Mouse (Mus musculus) liver (tissue): ENCODE measurements around the gene Sec23b.

Source experiments
- DNase-seq: peaks from one replicate; pipeline ENCODE4 v3.0.0-alpha.2; 2020; ENCODE audit warnings: mixed read lengths

Gene Sec23b

GRCm38 (mm10) chr2:144613956-144614355 is 57.9 kb downstream of the Sec23b start:
- DNase-seq = no peak

DNA sequence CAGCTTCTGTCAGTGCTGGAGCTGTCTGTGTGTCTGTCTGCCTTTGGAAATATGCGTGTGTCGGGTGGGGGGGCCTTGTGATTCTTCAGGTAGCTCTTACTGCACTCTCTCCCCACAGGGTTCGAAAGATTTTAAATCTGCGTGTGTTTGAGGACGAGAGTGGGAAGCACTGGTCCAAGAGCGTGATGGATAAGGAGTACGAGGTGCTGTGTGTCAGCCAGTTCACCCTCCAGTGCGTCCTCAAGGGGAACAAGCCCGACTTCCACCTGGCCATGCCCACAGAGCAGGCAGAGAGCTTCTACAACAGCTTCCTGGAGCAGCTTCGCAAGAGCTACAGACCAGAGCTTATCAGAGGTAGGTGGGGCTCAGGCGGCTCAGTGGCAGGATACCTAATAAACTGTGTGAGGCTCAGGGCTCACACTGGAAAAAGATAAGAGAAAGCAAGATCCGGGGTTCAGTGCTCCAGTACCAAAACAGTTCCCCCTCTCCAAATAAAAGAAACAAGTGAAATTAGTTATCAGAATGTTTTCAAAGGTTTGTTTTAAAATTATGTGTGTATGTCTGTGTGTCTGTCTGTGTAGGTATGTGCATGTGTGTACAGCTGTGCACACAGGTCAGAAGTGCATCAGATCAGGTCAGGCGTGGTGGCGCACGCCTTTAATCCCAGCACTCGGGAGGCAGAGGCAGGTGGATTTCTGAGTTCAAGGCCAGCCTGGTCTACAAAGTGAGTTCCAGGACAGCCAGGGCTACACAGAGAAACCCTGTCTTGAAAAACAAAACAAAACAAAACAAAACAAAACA is 61.2 kb downstream of the Sec23b start:
- DNase-seq = peak; percentile 35

DNA sequence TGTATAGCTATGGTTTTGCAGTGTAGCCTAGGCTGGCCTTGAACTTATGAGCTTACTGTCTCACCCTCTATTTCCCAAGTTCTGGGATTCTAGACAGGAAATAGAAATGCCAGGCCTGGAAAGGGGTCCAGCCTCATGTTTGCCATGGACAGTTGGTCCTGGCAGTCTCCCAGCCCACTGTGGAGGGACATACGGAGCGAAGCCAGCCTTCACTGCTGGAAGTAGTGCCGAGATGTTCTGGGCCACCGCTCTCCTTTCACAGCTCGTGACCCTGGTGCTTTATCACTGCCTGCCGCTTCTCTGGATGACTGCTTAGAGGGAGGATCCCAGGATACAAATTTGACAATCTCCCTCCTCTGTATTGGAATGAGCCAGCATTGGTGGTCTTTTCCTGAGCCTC is 65.5 kb downstream of the Sec23b start:
- DNase-seq = no peak

GRCm38 (mm10) chr2:144633551-144633950 is 77.5 kb downstream of the Sec23b start:
- no peak for DNase-seq

GRCm38 (mm10) chr2:144634231-144634630 is 78.2 kb downstream of the Sec23b start:
- no peak for DNase-seq

DNA sequence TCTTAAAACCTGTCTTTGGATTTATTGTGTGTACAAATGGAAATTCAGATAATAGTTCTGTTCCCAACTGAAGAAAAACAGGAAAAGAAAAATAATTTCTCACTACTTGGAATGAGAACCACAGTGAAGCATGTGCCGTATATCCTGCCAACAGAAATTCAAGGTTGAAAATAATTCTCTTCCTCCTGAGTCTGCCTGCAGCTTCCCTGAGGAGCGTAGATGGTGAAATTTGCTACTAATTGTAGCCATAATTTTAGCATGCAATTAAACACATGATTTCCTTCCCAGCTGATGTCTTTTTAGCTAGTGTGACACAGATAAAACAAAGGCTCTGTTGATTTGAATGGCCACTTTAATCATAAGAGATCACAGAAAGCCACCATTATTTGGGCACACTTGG is 78.7 kb downstream of the Sec23b start:
- DNase-seq = no peak

DNA sequence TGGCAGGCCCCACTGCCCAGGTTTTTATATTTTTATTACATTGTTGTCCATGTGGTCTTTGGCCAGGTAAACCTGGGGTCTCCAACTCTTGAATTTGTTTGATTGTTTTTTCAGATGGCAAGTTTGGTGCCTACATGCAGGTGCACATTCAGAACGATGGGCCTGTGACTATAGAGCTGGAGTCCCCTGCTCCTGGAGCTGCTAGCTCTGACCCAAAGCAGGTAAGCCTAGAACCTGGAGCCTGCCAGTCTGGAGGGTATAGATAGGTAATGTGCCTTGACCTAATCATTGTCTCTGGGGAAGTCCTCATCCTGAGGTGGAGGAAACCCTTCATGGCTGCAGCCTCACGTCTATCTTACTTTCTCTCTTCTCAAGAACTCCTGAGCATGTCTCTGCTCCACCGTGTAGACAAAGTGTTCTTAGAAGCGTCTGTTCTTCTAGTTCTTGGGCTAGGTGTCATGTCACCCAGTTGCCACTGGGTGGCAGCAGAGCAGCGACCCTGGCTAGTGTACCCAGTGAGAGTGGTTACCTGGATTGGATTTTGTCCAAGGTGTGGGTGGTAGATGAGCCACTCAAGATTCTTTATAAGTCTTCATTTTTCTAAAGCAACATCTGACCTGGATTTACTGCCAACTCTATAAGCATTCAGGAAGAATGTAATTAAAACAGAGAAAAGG is 79.8 kb downstream of the Sec23b start:
- DNase-seq = peak; percentile 65

- DNase-seq = no peak
These were observed 81.2 kb downstream of the Sec23b start for GRCm38 (mm10) chr2:144637204-144637603.

DNA sequence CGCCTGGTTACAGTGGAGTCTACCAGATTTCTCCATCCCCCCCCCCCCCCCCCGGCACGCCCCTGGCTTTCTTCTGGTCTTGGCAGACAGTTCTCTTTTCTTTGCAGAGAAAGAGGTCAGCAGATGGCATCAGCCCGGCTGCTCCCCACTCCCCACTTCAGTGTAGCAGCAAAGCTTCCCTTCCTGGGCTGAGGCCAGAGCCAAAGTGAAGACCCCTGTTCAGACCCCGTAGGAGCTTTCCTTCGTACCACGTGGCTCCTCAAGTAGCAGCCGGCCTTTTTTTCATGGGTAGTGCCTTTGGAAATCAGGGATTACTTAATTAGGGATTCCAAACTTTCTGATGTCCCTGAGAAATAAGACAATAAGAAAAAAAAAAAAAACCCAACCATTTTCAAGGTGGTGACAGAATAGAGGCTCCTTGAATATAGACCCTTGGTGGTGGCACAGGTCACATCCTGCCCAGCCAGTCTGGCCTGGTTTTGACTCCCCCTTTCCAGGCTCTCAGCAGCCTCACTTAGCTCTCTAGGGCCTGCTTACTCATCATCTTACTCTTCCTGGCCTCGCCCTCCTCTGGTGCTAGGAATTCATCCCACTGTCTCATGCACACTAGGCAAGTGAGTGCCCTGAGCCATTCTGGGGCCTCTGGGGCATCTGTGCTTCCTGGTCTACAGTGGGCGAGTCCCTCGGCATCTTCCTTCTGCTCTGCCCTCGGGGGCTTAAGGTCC is 81.8 kb downstream of the Sec23b start:
- no peak for DNase-seq

DNA sequence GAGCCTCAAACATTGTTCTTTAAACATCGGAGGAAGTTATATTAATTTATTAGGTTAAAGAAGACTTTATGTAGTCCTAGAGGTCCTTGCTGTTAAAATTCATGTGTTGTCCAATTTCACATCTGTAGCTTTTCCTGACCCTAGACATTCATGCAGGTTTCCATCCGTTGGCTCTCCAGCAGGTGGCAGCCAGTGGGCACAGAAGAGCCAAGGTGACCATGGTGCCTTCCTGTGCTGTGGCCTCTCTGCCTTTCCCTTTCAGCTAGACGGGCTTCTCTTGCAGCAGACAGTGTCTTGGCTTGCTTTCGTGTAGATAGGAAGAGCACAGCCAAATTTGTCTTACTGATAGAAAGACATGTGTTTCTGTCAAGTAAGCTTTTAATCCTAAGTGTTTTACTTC is 82.7 kb downstream of the Sec23b start:
- DNase-seq = no peak

DNA sequence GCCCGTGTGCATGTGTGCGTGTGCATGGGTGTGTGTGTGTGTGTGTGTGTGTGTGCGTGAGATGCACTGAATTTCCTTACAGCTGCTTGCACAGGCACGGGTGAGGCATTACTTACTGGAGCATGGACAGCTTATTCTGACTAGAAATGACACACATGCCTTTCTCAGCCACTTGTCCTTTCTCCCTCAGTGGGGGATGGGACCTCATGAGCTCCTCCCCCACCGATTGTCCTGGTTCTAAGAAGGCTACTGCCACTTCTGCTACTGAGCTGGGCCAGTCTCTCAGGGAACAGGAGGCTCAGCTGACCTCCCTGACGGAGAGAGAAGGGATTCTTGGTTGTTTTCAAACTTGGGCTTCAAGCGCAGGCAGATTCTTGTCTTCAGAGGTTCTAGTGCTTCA is 84.1 kb downstream of the Sec23b start:
- DNase-seq = no peak
